Mouse (Mus musculus) myocyte (in vitro differentiated cells): ENCODE measurements around the gene Eras. TPM values are rescaled to one million over a fixed set of nuclear protein-coding genes. Genes with fewer than 3 reads are reported as not detected.
A peak's percentile ranks its signal among the peaks of the same experiment; 100 is the strongest.

Source experiments
- H3K27me3 ChIP-seq: one replicate; pipeline ENCODE4 v1.6.1; 2011; ENCODE audit not compliant: control insufficient read depth, insufficient read depth, insufficient read length
- H3K36me3 ChIP-seq: one replicate; pipeline ENCODE4 v1.6.1; 2011; ENCODE audit not compliant: control insufficient read depth, insufficient read depth
- H3K4me2 ChIP-seq: one replicate; pipeline ENCODE4 v1.6.1; 2011; ENCODE audit warnings: low read depth, control low read depth
- H3K4me3 ChIP-seq: one replicate; pipeline ENCODE4 v1.5.1; 2011; ENCODE audit warnings: mild to moderate bottlenecking, control low read depth, moderate library complexity
- H3K79me2 ChIP-seq: one replicate; pipeline ENCODE4 v1.6.1; 2011; ENCODE audit not compliant: control insufficient read depth, insufficient read depth
- H3ac ChIP-seq: one replicate; pipeline ENCODE4 v1.6.1; 2011; ENCODE audit not compliant: control insufficient read depth, insufficient read length
- CEBPB ChIP-seq: IDR thresholded peaks from 2 replicates; pipeline ENCODE4 v1.6.1; 2011; ENCODE audit warnings: mild to moderate bottlenecking, moderate library complexity; ENCODE audit not compliant: poor library complexity, insufficient read depth, severe bottlenecking
- E2F4 ChIP-seq: IDR thresholded peaks from one replicate; pipeline ENCODE4 v1.6.1; 2011; ENCODE audit warnings: mild to moderate bottlenecking, control low read depth, moderate library complexity; ENCODE audit not compliant: insufficient read depth
- MAX ChIP-seq: IDR thresholded peaks from one replicate; pipeline ENCODE4 v1.6.1; 2011; ENCODE audit warnings: low read depth, mild to moderate bottlenecking, control low read depth
- MYOD1 ChIP-seq, 3 experiments: IDR thresholded peaks; one replicate each; pipeline ENCODE4 v1.6.1; 2011; ENCODE audit warnings: control low read depth in 2 of 3, low read depth in 2 of 3, mild to moderate bottlenecking in 2 of 3, moderate library complexity in 1 of 3; ENCODE audit not compliant: insufficient read length in 2 of 3, control insufficient read depth in 1 of 3
- MYOG ChIP-seq, 3 experiments: IDR thresholded peaks; one replicate each; pipeline ENCODE4 v1.6.1; 2011; ENCODE audit warnings: control low read depth in 2 of 3, low read depth in 2 of 3, mild to moderate bottlenecking in 2 of 3; ENCODE audit not compliant: insufficient read length in 2 of 3, control insufficient read depth in 1 of 3, insufficient read depth in 1 of 3
- POLR2A ChIP-seq: IDR thresholded peaks from one replicate; pipeline ENCODE4 v1.6.1; 2011; ENCODE audit warnings: low read depth, mild to moderate bottlenecking, control low read depth, moderate library complexity; ENCODE audit not compliant: insufficient read length
- POLR2AphosphoS2 ChIP-seq: IDR thresholded peaks from one replicate; pipeline ENCODE4 v1.6.1; 2011; ENCODE audit warnings: low read depth, control low read depth; ENCODE audit not compliant: insufficient read length
- REST ChIP-seq: IDR thresholded peaks from one replicate; pipeline ENCODE4 v1.6.1; 2011; ENCODE audit warnings: mild to moderate bottlenecking, control low read depth, moderate library complexity; ENCODE audit not compliant: insufficient read depth, insufficient read length
- SRF ChIP-seq: IDR thresholded peaks from one replicate; pipeline ENCODE4 v1.6.1; 2011; ENCODE audit warnings: low read depth; ENCODE audit not compliant: control insufficient read depth, insufficient read length
- TCF12 ChIP-seq: IDR thresholded peaks from one replicate; pipeline ENCODE4 v1.6.1; 2011; ENCODE audit warnings: mild to moderate bottlenecking, control low read depth; ENCODE audit not compliant: poor library complexity, insufficient read depth, severe bottlenecking
- TCF3 ChIP-seq: IDR thresholded peaks from one replicate; pipeline ENCODE4 v1.6.1; 2011; ENCODE audit warnings: low read depth, control low read depth; ENCODE audit not compliant: insufficient read length
- USF1 ChIP-seq: IDR thresholded peaks from one replicate; pipeline ENCODE4 v1.6.1; 2011; ENCODE audit warnings: low read depth, mild to moderate bottlenecking, control low read depth, moderate library complexity
- polyA plus RNA-seq: library from polyadenylated mRNA; unstranded; fragments of >200 nt; fragmentation: generic; extraction: Trizol; gene quantifications from one replicate; pipeline ENCODE4 v1.2.1, GENCODE M21; 2012; ENCODE audit warnings: missing spikeins

Eras gene
- polyA plus RNA-seq, 1 experiment, result not detected

- no peak overlapping the region for H3ac ChIP-seq
- H3K4me3 ChIP-seq, result no peak overlapping the region
- H3K27me3 ChIP-seq, result no peaks in the 10 kb centered on the region
- H3K4me2 ChIP-seq, result no peak overlapping the region
- no peaks in the 10 kb centered on the region for H3K36me3 ChIP-seq
- TF ChIP-seq CEBPB (no peak), MAX (no peak), USF1 (no peak), MYOD1 (IDR thresholded peaks at IDR 0.05; ENCODE audit: control insufficient read depth in 1 of 3, insufficient read length in 2 of 3, low read depth in 2 of 3) (no peak), REST (no peak), MYOG (IDR thresholded peaks at IDR 0.05; ENCODE audit: control insufficient read depth in 1 of 3, insufficient read depth in 1 of 3, insufficient read length in 2 of 3, low read depth in 2 of 3) (no peak), SRF (no peak)
- peaks cover 4% of the 10 kb centered on the region for H3K79me2 ChIP-seq
These were observed 24.0 kb downstream of the Eras start for GRCm38 (mm10) chrX:7904441-7904840.

DNA sequence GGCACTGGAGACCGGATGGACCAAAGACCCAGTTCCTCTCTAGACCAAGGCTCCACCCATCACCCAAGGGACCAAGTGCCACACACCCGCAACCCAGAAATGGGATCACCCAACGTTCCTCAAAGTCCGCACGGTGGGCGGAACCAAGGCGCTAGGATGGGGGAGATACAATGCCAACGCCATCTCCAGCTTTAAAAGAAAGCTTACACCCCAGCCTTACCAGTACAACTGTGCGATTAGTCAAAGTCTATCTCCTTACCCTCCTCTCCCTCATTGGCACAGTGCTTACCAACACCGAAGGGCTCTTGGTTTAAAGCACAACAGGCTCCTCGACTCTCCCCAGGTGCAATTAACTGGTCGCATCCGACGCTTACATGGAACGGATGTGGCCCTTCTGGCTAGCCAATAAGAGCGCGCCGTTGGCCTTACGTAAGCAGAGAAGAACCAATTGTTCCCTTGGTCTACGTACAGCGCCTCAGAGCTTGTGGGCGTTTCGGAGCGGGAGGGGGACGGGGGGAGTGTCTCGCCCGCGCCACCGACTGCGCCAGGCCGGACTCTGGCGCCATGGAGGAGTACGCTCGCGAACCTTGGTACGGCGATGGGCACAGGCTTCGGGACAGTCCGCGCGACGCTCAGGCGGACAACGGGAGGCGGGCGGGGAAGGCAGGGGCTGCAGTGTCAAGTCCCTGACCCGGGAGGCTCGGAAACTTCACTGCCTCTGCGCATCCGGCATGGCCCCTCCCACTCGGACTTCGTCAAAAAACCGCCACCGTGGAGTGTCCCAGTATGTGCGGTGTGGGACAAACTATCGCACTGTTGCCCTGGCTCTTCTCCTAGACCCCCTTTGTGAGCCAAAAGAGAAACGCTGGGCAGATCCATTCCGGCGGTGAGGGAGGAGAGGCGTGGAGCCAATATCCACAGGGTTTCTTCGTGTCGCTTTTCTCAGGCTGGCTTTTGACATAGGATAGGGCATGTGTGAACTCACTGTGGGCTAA, 29.2 kb downstream of the Eras start, which contains the start of the genes Pqbp1 and Timm17b:
TSS of gene Pqbp1 (minus strand) at position 390 of the 995 bp plus-strand sequence.
TSS of gene Timm17b (plus strand) at position 478 of the 995 bp plus-strand sequence.
- Histone ChIP-seq H3K36me3 (peaks cover 3% of the 10 kb centered on the region), H3ac (peak within 1 kb of the TSS; percentile 74), H3K4me2 (peak within 1 kb of the TSS; percentile 80), H3K79me2 (peaks cover 13% of the 10 kb centered on the region), H3K4me3 (peak within 1 kb of the TSS; percentile 53), H3K27me3 (no peaks in the 10 kb centered on the region)
- TF ChIP-seq POLR2A, result peak; percentile 93
- TF ChIP-seq SRF, result no peak
- peak; percentile 84 for TF ChIP-seq POLR2AphosphoS2

GRCm38 (mm10) chrX:7898211-7898610, 30.2 kb downstream of the Eras start:
- peak overlapping the region; percentile 80 for H3K4me2 ChIP-seq
- H3ac ChIP-seq, result no peak overlapping the region
- peaks cover 13% of the 10 kb centered on the region for H3K79me2 ChIP-seq
- peak overlapping the region; percentile 53 for H3K4me3 ChIP-seq
- no peak for TF ChIP-seq USF1
- no peak for TF ChIP-seq MYOG (IDR thresholded peaks at IDR 0.05; ENCODE audit: control insufficient read depth in 1 of 3, insufficient read depth in 1 of 3, insufficient read length in 2 of 3, low read depth in 2 of 3)
- no peak for TF ChIP-seq TCF12
- TF ChIP-seq POLR2A, result no peak
- no peak for TF ChIP-seq MAX
- no peak for TF ChIP-seq MYOD1 (IDR thresholded peaks at IDR 0.05; ENCODE audit: control insufficient read depth in 1 of 3, insufficient read length in 2 of 3, low read depth in 2 of 3)
- peaks cover 7% of the 10 kb centered on the region for H3K36me3 ChIP-seq
- no peaks in the 10 kb centered on the region for H3K27me3 ChIP-seq

DNA sequence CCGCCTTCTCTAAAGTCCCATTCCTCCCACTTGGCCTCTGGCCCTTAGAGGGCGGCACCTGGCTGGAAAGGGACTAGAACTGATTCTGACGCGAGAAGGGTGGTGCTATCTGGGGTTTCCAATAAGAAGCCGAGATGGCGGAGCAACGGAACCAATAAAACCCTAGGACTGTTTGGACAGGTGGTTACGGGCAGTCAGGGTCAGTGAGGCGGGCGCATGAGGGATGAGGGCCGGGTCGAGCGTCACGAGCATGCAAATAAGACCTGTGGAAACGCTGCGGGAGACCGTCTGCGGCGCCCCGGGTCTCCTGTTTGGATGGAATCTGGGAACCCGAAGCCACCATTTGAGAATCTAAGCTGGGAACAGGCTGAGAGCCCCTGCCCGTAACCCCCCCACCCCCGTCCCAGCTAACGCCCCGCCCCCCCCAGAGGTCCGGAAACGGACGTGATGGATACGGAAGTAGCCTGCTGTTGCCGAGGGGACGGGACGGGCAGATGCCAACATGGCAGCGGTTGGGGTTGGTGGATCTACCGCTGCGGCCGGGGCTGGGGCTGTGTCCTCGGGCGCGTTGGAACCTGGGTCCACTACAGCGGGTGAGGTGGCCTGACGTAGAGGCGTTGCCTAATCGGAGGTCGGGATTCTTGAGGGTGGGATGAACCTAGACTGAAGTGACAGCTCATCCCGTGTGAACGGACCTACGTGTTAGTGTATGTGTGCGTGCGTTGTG, 44.4 kb downstream of the Eras start, which contains the start of gene Slc35a2:
TSS of gene Slc35a2 (plus strand) at position 188 of the 727 bp plus-strand sequence.
- Histone ChIP-seq H3K27me3 (no peaks in the 10 kb centered on the region), H3ac (peak within 1 kb of the TSS; percentile 20), H3K4me3 (peak within 1 kb of the TSS; percentile 48), H3K79me2 (peaks cover 11% of the 10 kb centered on the region), H3K4me2 (peak within 1 kb of the TSS; percentile 81), H3K36me3 (no peaks in the 10 kb centered on the region)
- TF ChIP-seq POLR2A, result peak; percentile 65
- no peak for TF ChIP-seq USF1
- peak in 2 of 3 experiments; percentile 6 to 43 for TF ChIP-seq MYOD1 (IDR thresholded peaks at IDR 0.05; ENCODE audit: control insufficient read depth in 1 of 3, insufficient read length in 2 of 3, low read depth in 2 of 3)
- peak; percentile 46 for TF ChIP-seq POLR2AphosphoS2
- TF ChIP-seq CEBPB, result no peak

GRCm38 (mm10) chrX:7879819-7880218, 48.6 kb downstream of the Eras start:
- no peak for TF ChIP-seq MAX
- no peak for TF ChIP-seq REST
- TF ChIP-seq TCF12, result no peak
- no peak for TF ChIP-seq POLR2A
- TF ChIP-seq TCF3, result no peak
- no peak for TF ChIP-seq CEBPB
- no peak for TF ChIP-seq E2F4
- TF ChIP-seq MYOG (IDR thresholded peaks at IDR 0.05; ENCODE audit: control insufficient read depth in 1 of 3, insufficient read depth in 1 of 3, insufficient read length in 2 of 3, low read depth in 2 of 3), result no peak
- no peak for TF ChIP-seq POLR2AphosphoS2
- TF ChIP-seq USF1, result no peak
- TF ChIP-seq SRF, result no peak
- no peak for TF ChIP-seq MYOD1 (IDR thresholded peaks at IDR 0.05; ENCODE audit: control insufficient read depth in 1 of 3, insufficient read length in 2 of 3, low read depth in 2 of 3)
- Histone ChIP-seq H3K4me2 (no peak overlapping the region), H3ac (no peak overlapping the region), H3K36me3 (no peaks in the 10 kb centered on the region), H3K79me2 (peaks cover 5% of the 10 kb centered on the region), H3K27me3 (no peaks in the 10 kb centered on the region), H3K4me3 (no peak overlapping the region)
